Mouse (Mus musculus) spleen, postnatal 4 days (tissue): Measurements from ENCODE around the gene Slc25a51.
A peak's percentile ranks its signal among the peaks of the same experiment; 100 is the strongest.

ENCODE experiments used
- DNase-seq, 2 experiments: peaks; one replicate each; pipeline ENCODE4 v3.0.0; 2022; ENCODE audit warnings: low spot score in 2 of 2

Gene Slc25a51

DNA sequence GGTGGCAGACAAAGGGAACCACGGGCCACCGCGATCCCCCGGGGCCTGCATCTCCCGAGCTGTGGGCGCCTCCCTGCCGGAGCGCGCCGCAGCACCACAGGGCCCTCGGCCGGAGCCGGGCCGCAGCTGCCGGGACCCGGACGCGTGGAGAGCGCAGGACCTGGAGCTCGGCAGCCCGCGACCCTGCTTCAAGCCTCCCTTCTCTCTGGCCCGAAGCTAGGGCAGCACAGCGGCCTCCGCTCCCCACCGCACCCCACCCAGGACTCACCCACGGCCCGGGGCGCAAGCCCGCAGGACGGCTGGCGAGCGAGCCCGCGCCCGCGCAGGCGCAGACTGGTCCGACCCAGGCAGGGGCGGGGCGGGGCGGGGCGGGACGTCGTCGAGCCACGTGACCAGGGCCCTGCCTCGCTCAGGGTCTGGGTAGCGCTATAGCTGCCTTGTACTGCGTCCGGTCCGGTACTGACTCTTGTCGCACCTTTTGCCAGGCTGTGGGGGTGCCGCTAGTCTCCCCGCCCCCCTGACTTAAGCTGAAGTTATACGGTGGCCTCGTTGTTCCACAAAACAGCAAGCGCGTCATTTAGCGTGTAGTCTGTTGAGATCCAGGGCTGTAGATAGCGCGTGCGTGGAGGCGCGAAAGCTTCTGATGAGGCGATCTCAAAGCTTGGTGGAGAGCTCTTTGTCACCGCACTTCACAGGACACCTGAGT is at the start of gene Slc25a51:
Slc25a51 (minus strand) TSS at position 340 of the 706 bp plus-strand sequence.
- DNase-seq, result peak; percentile 87 to 95

DNA sequence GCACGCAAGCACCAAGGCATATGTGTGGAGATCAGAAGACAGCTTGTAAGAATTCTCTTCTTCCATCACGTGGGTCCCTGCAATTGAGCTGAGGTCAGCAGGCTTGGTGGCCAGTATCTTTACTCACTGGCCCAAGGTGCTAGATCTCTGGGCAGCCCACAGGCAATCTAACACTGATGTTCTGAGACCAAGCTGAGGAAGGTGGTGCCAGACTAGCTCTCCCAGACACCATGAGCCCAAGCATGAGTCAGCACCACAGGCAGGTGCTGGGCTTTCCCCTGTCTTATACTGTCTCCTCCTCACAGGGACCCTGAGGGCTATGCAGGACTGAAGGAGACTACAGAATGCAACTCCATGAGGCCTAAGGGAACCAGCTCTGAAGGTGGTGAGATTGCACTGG is 49.0 kb upstream of the Slc25a51 start:
- no peak for DNase-seq

DNA sequence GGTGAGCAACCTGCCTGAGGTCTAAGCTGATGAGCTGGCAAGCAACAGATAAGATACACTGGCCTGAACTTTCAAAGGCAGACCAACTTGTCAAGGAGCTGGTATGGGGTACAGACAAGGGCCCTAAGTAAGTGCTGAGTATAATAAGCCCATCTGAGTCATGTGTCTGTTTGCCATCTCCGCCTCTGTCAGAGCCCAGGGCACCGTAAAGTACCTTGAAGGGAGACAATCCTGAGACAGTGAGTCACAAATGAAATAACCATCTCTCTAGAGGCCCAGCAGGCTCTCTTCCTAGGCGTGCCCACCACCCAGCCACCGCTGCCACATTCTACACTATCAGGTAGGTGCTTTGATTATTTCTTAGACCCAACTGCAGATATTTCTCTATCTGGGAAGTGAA is 46.4 kb upstream of the Slc25a51 start:
- no peak for DNase-seq

DNA sequence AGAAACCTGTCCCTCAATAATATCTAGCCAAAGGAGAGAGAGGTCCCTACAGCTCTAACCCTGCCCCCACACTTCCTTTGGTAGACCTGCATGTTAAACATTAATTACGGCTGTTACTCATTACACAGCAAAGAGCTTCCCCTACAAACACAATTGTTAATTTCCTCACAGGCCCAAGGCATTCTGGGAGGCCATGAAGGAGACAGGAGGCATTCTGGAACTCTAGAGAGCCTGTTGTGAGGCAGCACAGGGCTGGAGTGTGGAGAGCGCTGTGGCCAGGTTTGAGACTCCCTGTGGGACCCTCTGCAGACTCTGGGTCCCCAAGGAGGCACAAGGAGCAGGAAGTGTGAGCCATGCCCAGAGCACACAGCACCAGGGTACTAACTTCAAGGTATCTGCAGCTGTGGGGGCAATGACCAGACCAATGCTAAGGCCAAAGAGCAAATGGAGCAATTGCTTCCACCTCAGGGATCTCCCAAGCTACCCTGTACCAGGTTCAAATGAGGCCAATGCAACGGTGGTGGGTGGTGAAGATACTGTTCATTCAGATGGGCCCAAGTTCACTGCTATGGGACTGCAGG is 44.8 kb upstream of the Slc25a51 start:
- DNase-seq, result no peak

DNA sequence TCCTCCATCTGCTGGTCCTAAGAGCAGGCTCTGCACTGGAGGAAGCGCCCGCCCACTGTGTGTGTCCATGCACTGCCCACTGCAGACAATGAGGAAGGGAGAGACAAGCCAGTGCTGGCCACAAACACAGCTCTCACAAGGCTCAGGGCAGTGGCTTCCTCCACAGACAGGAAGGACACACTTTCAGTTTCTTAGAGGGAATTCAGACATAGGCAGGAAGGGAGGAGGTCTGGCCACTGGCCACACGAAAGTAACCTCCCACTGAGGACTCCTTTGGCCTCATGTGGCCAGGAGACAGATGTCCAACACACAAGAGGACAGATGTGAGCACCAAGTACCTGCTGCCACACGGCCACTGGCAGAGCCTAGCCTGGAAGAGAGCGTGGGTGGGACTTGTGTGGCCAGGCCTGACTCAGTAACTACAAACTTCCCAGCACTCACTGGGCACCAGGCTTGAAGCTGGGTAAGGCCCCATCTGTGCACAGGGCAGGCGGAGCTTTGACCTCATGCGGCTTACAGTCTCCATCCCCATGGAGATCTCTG is 44.1 kb upstream of the Slc25a51 start:
- DNase-seq, result peak in 1 of 2 experiments; percentile 21

DNA sequence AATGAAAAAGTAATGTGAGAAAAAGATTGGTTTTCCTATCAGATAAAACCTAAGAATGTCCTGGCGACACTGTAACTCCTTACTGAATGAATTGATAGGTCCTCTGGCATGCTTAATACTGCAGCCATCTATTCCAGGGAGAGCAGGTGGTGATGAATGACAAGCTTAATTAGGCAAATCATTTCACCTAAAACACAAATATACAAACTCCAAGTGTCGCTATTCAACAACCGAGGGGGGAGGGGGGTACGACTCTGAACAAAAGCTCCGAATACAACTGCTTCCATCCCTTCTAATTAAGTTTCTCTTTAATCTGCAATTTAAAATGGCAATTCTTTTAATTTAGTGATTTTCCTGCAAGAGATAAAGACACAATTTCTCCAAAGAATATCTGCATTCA is 40.4 kb upstream of the Slc25a51 start:
- DNase-seq, result no peak

DNA sequence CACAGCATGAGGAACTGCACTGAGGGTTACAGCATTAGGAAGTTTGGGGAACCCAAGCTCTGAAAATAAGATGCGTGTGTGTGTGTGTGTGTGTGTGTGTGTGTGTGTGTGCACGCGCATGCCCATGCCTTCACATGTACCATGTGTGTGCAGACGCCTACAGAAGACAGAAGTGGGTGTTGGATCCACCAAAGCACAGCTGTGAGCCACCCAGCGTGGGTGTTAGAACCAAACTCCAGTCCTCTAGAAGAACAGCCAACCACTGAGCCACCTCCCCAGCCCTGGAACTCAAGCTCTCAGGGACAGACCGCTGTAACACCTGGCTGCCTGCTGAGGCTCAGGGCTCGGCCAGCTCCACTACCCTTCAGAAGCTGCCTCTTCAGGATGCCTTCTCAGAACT is 39.9 kb upstream of the Slc25a51 start:
- no peak for DNase-seq

DNA sequence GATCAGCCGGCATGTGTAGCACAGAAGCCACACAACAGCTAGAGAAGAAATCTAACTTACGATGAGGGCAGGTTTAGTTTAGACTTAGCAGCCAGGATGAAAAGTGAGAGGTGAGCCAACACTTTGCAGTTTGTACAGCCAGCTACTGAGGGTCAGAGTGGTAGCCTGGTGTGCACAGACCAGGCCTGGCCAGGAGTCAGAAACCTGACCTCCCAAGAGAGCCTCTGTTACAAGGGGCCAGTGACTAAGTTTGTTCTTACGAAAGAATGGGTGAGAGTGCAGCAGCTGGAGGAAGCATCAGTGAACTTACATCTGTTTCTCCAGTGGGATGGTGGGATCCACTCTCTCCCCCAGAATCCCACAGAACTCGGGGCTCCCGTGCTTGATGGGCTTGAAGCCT is 38.6 kb upstream of the Slc25a51 start:
- DNase-seq, result no peak

DNA sequence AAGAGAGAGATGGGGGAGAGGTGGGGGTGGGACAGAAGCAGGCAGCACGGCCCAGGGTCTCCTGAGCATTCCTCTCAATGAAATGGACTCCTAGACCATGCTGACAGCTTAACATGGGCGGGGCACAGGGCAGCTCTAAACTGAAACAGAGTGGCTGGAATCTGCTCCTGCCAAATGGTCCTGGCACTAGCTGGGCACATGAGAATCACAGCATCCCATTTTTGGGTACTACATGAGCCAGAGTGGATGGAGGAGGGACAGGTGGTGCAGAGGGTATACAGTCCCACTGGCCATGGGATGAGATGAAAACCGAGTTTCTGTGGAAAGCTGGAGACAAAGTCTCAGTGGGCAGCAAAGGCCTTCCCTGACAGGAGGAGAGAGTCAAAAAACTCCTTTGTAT is 36.7 kb upstream of the Slc25a51 start:
- DNase-seq, result no peak

DNA sequence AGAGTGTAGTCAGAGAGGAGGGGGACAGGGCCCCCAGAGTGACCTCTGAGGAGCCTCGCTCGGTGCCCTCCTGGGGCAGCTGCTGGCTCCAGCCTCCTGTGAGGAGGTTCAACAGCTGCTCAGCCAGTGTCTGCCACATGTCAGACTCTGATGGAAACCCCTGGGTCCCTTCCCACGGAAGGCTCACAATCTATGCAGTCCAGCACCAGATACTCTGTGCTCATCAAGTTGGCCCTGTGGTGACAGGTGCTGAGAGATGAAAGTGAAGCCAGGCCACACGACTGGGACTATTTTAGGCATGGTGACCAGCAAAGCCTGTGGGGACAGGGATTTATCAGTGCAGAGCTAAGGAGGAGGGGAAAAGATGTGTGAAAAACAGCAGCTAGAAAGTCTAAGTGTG is 36.2 kb upstream of the Slc25a51 start:
- DNase-seq, result no peak

DNA sequence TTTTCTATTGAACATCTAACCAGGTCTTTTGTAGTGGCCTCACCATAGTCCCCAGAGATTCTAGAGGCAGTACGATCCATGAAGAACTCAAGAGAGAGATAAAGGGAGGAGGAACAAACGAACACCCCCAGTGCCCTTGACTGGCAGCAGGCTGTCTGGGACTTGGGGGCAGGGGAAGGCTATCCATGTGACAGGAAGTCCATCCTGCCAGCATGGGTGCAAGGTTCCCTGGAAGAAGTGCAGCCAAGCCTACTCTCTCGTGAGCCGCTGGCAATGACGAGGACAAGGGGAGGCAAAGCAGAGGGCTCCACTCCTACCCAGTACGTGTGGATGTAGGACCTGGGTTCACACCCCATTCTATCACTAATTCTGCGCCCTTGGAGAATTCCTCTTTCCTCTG is 35.1 kb upstream of the Slc25a51 start:
- no peak for DNase-seq

DNA sequence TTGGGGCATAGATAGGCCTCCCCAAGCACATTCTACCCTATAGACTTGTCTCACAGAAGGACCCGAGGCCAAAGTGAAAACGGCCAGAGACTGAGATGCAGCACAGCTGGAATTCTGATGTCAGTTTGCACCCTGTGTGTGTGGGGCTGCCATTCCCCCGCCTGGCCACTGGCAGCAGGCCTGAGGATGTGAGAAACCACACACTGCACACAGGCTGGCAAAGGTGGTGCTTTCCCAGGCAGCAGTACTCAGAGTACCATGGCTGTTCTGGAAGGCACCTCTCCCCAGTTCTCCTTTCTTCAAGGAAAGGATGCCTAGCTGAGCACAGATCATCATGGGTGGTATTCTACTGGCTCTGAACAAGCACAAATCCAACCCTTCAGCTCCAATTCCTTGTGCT is 33.7 kb upstream of the Slc25a51 start:
- no peak for DNase-seq

DNA sequence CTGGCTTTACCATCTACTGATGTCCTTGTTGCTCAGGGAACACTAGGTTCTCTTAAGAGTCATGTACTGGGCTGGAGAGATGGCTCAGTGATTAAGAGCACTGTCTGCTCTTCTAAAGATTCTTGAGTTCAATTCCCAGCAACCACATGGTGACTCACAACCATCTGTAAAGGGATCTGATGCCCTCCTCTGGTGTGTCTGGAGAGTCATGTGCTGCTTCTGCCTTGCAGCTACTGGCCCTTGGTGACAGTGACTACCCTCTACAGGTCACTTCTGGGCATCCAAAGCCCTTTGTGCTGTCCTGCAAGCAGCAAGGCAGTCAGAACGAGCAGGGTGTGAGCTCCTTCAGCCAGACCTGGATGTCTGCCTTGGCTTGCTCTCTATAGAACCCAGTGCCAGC is 33.2 kb upstream of the Slc25a51 start:
- no peak for DNase-seq

DNA sequence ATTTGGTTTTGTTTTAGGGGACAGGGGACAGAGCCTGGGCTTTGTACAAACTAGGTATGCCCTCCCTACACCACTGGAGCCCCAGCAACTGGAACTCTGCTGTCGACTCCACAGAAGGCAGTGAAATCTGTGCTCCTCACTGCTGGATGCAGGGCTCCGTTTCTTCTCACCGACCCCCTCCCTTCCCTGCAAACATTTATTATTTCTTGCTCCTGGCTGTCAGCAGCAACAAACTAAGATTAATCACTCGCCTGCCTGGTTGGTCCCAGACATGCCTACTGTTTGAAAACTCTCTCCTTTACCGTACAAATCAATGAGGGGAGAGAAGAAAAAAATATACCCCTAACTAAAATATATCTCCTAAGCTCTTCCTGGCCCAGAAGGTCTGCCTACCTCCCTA is 30.7 kb upstream of the Slc25a51 start:
- no peak for DNase-seq

DNA sequence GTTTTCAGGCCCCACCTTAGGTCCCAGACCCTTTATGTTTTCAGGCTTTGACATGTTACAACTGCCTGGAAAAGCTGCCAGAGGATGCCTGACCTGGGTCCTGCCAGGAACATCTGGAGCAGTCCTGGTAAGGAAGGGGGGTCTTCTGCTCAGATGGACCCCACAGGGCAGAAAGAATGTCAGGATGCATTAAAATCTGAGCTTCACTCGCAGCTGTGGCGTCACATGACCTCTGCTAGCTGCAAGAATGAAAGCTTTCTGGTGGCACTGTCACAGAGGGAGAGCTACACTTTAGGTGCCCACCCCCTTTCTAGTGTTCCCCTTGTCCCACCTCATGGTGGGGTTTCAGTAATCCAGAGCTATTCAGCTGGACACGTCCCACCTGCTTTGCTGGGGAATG is 28.4 kb upstream of the Slc25a51 start:
- DNase-seq, result no peak

DNA sequence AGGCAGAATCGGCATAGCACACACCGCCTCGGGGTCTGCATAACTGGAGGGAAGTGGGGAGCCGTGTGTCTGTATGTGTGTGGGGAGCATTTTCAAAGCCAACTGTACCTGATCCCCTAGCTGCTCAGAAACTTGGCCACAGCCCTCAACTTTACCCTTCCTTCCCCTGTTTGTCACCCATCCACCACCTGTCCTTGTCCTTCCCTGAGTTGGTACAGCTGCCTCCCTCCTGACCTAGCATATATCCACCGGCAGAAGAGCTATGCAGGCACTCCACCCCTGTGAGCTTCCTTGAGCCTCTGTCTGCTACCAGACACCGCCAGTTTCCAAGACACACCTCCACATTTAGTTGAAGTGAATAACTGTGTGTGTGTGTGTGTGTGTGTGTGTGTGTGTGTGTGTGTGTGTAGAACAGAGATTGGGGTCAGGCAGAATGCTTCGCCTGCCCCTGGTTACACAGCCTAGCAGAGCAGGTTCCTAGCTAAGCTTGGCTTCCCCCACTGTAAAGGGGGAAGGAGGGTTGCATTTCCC is 27.9 kb upstream of the Slc25a51 start:
- no peak for DNase-seq

DNA sequence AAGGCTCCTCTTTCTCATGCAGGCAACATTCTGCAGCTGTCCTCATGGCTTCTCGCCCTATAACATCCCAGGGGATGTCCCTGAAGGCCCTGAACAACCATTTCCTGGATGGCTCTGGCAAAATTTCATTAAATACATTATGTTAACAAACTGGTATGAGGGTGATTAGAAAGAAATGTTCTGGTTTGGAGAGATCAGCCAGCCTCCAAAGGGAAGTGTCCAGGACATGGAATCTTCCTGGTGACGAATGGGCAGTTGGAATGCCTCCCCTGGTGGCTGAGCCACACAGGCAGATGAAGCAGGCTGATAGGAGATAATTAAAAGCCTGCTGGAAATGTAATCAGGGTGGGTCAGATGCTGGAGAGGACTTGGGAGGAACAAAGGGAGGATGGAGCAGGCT is 27.3 kb upstream of the Slc25a51 start:
- no peak for DNase-seq

DNA sequence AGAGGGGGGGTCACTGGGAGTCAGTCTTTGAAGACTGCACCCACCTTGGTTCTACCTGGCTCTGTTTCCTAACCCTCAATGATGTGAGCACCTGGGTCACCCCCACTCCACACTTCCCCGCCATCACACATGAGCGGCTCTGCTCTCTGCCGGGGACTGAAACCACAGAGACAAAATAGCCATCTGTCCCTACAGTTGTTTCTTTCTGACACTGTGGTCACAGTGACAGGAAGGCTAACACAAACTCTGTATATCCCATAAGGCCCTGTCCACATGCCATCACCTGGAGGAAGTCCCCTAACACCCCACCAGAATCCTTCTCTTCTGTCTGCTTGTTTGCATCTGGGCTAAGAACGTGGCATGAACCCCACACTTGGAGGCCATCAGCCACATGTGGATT is 26.1 kb upstream of the Slc25a51 start:
- no peak for DNase-seq

DNA sequence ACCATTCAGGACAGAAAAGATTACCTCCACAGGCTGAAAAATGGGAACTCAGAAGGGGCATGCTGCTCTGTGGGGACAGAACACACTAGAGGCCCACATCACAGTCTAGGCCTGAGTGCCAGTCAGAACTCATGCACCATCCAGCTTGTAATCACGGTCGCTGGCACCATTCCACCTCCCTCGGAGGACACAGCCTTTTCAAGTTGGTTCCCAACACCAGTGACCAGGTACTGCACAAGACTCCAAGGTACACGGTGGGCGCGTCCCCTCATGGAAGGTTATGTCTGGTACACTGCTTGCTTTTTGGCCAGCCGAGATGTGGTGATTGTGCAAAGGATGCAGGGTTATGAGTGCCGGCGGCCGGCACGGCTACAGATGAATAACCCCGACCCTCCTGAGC is 25.5 kb upstream of the Slc25a51 start:
- no peak for DNase-seq

DNA sequence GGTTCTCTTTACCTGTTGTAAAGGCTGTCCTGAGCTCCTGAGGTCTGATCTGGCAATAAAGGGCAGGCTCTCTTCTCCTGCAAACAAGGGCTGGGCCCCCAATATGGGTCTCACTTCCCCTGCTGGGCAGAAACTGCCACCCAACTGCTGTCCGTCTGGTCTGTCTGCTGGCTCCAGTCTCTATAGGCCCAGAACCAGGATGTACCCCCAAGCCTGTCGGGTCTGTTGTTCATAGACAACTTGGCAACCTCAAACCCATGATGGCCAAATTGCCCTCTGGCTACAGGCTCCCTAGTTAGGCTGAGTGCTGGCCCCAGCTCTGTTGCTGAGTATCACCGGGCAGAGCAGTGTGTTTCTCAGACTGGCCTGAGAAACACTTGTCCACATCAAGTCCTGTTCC is 23.2 kb upstream of the Slc25a51 start:
- no peak for DNase-seq

DNA sequence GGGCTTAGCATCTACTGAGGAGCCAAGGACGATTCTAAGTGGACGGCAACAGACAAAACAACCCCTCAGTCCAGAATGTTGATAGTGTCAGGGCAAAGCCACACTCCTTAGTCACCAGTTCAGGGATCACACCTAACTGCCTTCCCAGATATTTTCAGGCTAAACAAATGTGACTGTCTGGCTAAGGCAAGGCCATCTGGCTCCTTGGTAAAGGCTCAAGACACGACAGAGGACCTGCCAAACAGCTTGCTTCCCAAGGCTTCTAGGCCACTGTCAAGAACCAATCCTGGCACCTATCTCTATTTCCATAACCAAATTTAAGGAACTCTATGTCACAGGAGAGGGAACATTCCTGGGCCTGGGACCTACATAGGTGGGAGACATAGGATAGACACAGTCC is 22.8 kb upstream of the Slc25a51 start:
- no peak for DNase-seq

DNA sequence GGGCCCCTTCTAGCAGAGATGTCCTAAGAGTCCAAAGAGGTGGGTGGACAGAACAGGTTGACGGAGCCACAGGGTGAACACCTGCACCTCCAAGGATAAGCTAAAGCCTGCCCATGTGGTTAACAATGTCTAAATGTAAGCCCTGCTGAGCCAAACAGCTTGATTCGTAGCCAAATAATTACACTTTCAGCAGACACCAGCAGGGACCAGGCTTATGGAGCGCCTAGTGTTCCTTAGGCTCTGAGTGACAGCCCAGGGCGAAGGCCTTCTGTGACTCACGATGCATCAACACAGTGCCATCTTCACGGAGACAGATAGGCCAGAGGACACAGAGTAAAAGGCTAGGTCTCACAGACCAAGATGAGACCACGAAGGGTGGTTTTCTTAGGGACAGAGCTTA is 20.9 kb upstream of the Slc25a51 start:
- no peak for DNase-seq

DNA sequence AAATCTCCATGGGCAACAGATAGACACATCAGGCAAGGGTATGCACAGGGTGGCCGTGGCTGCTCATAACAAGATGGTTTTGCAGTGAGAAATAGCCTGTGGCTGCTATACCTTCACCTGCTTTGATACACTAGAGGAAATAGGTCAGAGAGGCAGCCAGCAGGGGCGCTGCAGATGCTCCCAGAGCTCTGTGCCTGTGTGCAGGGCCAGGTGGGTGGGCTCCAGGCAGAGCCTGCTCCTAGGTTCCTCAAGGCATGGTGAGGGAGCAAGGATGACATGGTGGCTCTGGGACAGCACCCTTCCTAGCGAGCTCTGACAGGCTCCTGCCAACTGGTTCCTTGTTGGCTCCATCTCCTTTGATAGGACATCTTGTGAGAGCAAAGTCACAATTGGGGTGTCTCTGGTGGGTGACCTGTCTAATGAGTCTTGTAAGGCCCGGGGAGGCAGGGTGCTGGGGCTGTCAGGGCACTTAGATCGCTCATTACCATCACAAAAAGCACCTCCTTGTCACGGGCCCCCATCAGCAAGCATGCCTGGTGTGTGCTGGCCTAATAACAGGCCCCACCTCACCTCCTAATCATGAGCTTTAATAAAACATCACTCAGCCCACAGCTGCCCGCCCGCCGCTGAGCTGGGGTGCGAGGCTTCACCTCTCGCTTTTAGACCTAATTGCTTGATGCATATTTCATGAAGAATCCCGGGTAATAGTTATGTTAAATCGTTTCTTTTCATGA is 18.3 kb upstream of the Slc25a51 start:
- no peak for DNase-seq
